14 mouse cellular contexts compared by ENCODE assay signal in the genomic region with DNA sequence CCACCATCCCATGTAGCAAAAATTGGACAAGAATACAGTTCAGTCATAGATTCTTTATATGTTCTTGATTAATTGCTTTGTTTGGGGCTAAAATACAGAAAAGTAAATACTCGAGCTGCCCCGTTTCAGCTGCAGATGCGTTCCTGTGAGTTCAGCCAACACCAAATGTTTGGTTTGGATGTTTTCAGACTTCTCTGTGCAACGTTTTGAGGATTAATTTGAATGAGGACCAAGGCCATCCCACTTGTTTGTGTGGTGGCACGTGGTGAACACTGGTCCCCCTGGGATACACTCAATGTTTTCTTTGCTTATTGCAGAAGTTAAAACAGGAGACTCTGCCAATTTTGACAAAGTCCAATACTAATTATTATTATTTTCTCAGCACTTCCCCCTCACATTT.
A peak's percentile ranks its signal among the peaks of the same experiment; 100 is the strongest.
DNase-seq lines count a peak whose midpoint lies in the region; ATAC-seq lines count a peak whose summit lies in the region.
"Had no signal": no experiment of that assay in that cellular context is flagged by ENCODE, and none has a peak within 500 bp of the region (broad histone marks: within the 10 kb centered on the region; RNA-seq: fewer than 3 reads in every experiment).

No protein-coding gene starts in this region.

- intact Hi-C loops in heart, postnatal 25 days (cut with DNase I), result no loop called here

- H3K27me3 ChIP-seq in heart, embryonic 11.5 days (ENCODE audit: control insufficient read depth, insufficient read depth, low read length), result no peaks in the 10 kb centered on the region
- 0 out of 2 replicates have a peak, but pooled peaks cover 8% of the 10 kb centered on the region for H3K27me3 ChIP-seq in forebrain, embryonic 13.5 days

- DNase-seq in heart, adult 11 months, result peak; percentile 97
- peak; percentile 7 for DNase-seq in lung, postnatal 25 days (ENCODE audit: low spot score)
- DNase-seq in lung, adult 18-20 months, result no peak
- DNase-seq in heart, postnatal 25 days (ENCODE audit: low spot score), result peak; percentile 45
- no peak for DNase-seq in c-Kit-positive CD71-positive TER-119-positive erythroid progenitor cells, embryonic 14.5 days (ENCODE audit: low spot score)
- DNase-seq: adrenal gland, adult 2 months; cerebellum, adult 2 months; lung, postnatal 14 days had no signal

- no peak overlapping the region for H3K4me3 ChIP-seq in heart, embryonic 11.5 days (ENCODE audit: low read depth, low read length)
- H3K4me3 ChIP-seq in forebrain, embryonic 13.5 days, result no peak overlapping the region
- H3K4me3 ChIP-seq: forebrain, embryonic 12.5 days; limb, embryonic 10.5 days; midbrain, embryonic 10.5 days had no signal

- H3K9me3 ChIP-seq in heart, embryonic 11.5 days (replicated peaks; ENCODE audit: control insufficient read depth, low read length), result no peaks in the 10 kb centered on the region
- no peaks in the 10 kb centered on the region for H3K9me3 ChIP-seq in forebrain, embryonic 13.5 days (replicated peaks)
- H3K9me3 ChIP-seq: forebrain, embryonic 12.5 days; limb, embryonic 10.5 days; midbrain, embryonic 10.5 days had no signal

- no peak overlapping the region for H3K27ac ChIP-seq in heart, embryonic 11.5 days (ENCODE audit: low read depth, low read length)
- no peak overlapping the region for H3K27ac ChIP-seq in forebrain, embryonic 13.5 days
- H3K27ac ChIP-seq: forebrain, embryonic 12.5 days; limb, embryonic 10.5 days; liver, embryonic 14.5 days; midbrain, embryonic 10.5 days had no signal

- no peaks in the 10 kb centered on the region for H3K36me3 ChIP-seq in heart, embryonic 11.5 days (ENCODE audit: control insufficient read depth, insufficient read depth, low read length)
- no peaks in the 10 kb centered on the region for H3K36me3 ChIP-seq in forebrain, embryonic 13.5 days (ENCODE audit: poor library complexity, severe bottlenecking)
- H3K36me3 ChIP-seq: forebrain, embryonic 12.5 days; limb, embryonic 10.5 days had no signal

- no peak overlapping the region for H3K9ac ChIP-seq in heart, embryonic 11.5 days (ENCODE audit: low read depth, low read length)
- no peak overlapping the region for H3K9ac ChIP-seq in forebrain, embryonic 13.5 days
- H3K9ac ChIP-seq: forebrain, embryonic 12.5 days; liver, embryonic 14.5 days had no signal

- H3K4me2 ChIP-seq in heart, embryonic 11.5 days, result no peak overlapping the region
- H3K4me2 ChIP-seq in forebrain, embryonic 13.5 days, result no peak overlapping the region
- H3K4me2 ChIP-seq: forebrain, embryonic 12.5 days had no signal

- WGBS in heart, embryonic 11.5 days (ENCODE audit: insufficient replicate concordance), result 61% methylated on average over 5 of the region's 5 CpGs
- WGBS in forebrain, embryonic 13.5 days, result 79% methylated on average over 5 of the region's 5 CpGs

- no peak for ATAC-seq in heart, embryonic 11.5 days (replicated peaks; ENCODE audit: insufficient number of reproducible peaks, low FRiP score, low TSS enrichment)
- ATAC-seq in forebrain, embryonic 13.5 days, result no peak

- H3K4me1 ChIP-seq in heart, embryonic 11.5 days (ENCODE audit: control insufficient read depth, insufficient read depth, low read length), result peaks cover 3% of the 10 kb centered on the region; the same call in 1 of the 2 replicates
- peaks cover 26% of the 10 kb centered on the region for H3K4me1 ChIP-seq in forebrain, embryonic 13.5 days

Comparison
In these comparisons a context has a peak if more than half of its experiments do, and no peak if none do; other contexts are left out.
1. DNase-seq: peak in heart, adult 11 months (single experiment), lung, postnatal 25 days (single experiment) and heart, postnatal 25 days (single experiment); none in lung, adult 18-20 months (0 of 2) and c-Kit-positive CD71-positive TER-119-positive erythroid progenitor cells, embryonic 14.5 days (single experiment).